Mouse (Mus musculus) limb, embryonic 10.5 days (tissue): Measurements from ENCODE around the gene Spink8. TPM values are rescaled to one million over a fixed set of nuclear protein-coding genes. Genes with fewer than 3 reads are reported as not detected.
"Not testable (repeated sequence)": the region's sequence is repeated elsewhere in the genome, so short reads cannot be mapped to it uniquely, and the experiment has no call there.

ENCODE experiments used
- DNase-seq: peaks from one replicate; pipeline ENCODE4 v3.0.0-alpha.2; 2017; ENCODE audit warnings: low spot score
- H3K27ac ChIP-seq: fragments of 300-500 bp; sonication (generic); 2 replicates; pipeline ENCODE4 v1.5.1; 2016; ENCODE audit warnings: mild to moderate bottlenecking
- H3K27me3 ChIP-seq: fragments of 300-500 bp; sonication (generic); 2 replicates; pipeline ENCODE4 v1.6.1; 2016; ENCODE audit warnings: low read depth, mild to moderate bottlenecking; ENCODE audit not compliant: poor library complexity, severe bottlenecking
- H3K36me3 ChIP-seq: fragments of 300-500 bp; sonication (generic); 2 replicates; pipeline ENCODE4 v1.6.1; 2016; ENCODE audit warnings: mild to moderate bottlenecking, moderate library complexity
- H3K4me1 ChIP-seq: fragments of 300-500 bp; sonication (generic); 2 replicates; pipeline ENCODE4 v1.6.1; 2016
- H3K4me3 ChIP-seq: fragments of 300-500 bp; sonication (generic); 2 replicates; pipeline ENCODE4 v1.5.1; 2016; ENCODE audit warnings: mild to moderate bottlenecking, moderate library complexity
- H3K9me3 ChIP-seq: fragments of 300-500 bp; sonication (generic); replicated peaks from 2 replicates; pipeline ENCODE4 v1.6.1; 2016; ENCODE audit warnings: mild to moderate bottlenecking
- WGBS: fragments of 180-500 bp; shearing (Covaris S2); methylation state at CpG from one replicate; pipeline ENCODE4 v1.1.7; 2016; 5-methylcytosine and 5-hydroxymethylcytosine counted together
- polyA plus RNA-seq: library from polyadenylated mRNA; unstranded; fragments of >200 nt; fragmentation: Nextera tagmentation; extraction: Ambion mirVana; gene quantifications from 2 replicates; pipeline ENCODE4 v1.2.1, GENCODE M21; 2016

Spink8 gene
- not detected in 2 replicates for polyA plus RNA-seq

GRCm38 (mm10) chr9:109811980-109812379 lies at the start of gene Spink8:
Gene Spink8 (plus strand): TSS chr9:109812280.
- WGBS = 78% methylated on average over 1 of the region's 1 CpGs

GRCm38 (mm10) chr9:109766841-109767240 lies 45.2 kb upstream of the Spink8 start:
- WGBS = 81% methylated on average over 1 of the region's 1 CpGs

More at GRCm38 (mm10) chr9:109811980-109812379, at the start of gene Spink8:
- Histone ChIP-seq H3K36me3 (no peaks in the 10 kb centered on the region), H3K4me3 (no peak within 1 kb of the TSS), H3K9me3 (no peaks in the 10 kb centered on the region), H3K4me1 (no peaks in the 10 kb centered on the region), H3K27ac (no peak within 1 kb of the TSS), H3K27me3 (no peaks in the 10 kb centered on the region)
- DNase-seq = no peak

GRCm38 (mm10) chr9:109790570-109790969 lies 21.5 kb upstream of the Spink8 start, which contains the start of gene Fbxw27:
Gene Fbxw27 (minus strand): TSS chr9:109790670.
- not testable (repeated sequence) for H3K4me1 ChIP-seq, H3K4me3 ChIP-seq, DNase-seq, H3K27me3 ChIP-seq, H3K9me3 ChIP-seq, H3K27ac ChIP-seq, H3K36me3 ChIP-seq
- 79% methylated on average over 4 of the region's 4 CpGs for WGBS

More at GRCm38 (mm10) chr9:109766841-109767240, 45.2 kb upstream of the Spink8 start:
- not testable (repeated sequence) for H3K9me3 ChIP-seq, H3K36me3 ChIP-seq, H3K27me3 ChIP-seq, DNase-seq, H3K27ac ChIP-seq, H3K4me1 ChIP-seq, H3K4me3 ChIP-seq

GRCm38 (mm10) chr9:109795221-109795620 lies 16.9 kb upstream of the Spink8 start:
- H3K27me3 ChIP-seq = no peaks in the 10 kb centered on the region
- H3K4me1 ChIP-seq = no peaks in the 10 kb centered on the region
- WGBS = 78% methylated on average over 2 of the region's 2 CpGs
- DNase-seq = no peak
- H3K4me3 ChIP-seq = no peak overlapping the region
- no peak overlapping the region for H3K27ac ChIP-seq
- no peaks in the 10 kb centered on the region for H3K9me3 ChIP-seq
- H3K36me3 ChIP-seq = no peaks in the 10 kb centered on the region

- H3K36me3 ChIP-seq = no peaks in the 10 kb centered on the region
- no peaks in the 10 kb centered on the region for H3K27me3 ChIP-seq
- no peaks in the 10 kb centered on the region for H3K4me1 ChIP-seq
- H3K27ac ChIP-seq = no peak overlapping the region
- no peak for DNase-seq
- no peak overlapping the region for H3K4me3 ChIP-seq
- H3K9me3 ChIP-seq = no peaks in the 10 kb centered on the region
- 74% methylated on average over 2 of the region's 2 CpGs for WGBS
These were observed 16.3 kb upstream of the Spink8 start for GRCm38 (mm10) chr9:109795811-109796210.

GRCm38 (mm10) chr9:109798051-109798450 lies 14.0 kb upstream of the Spink8 start:
- DNase-seq = no peak
- Histone ChIP-seq H3K9me3 (no peaks in the 10 kb centered on the region), H3K36me3 (no peaks in the 10 kb centered on the region), H3K27ac (no peak overlapping the region), H3K27me3 (no peaks in the 10 kb centered on the region), H3K4me1 (no peaks in the 10 kb centered on the region), H3K4me3 (no peak overlapping the region)
- WGBS = 84% methylated on average over 1 of the region's 1 CpGs

GRCm38 (mm10) chr9:109805596-109805995 lies 6.5 kb upstream of the Spink8 start:
- H3K27me3 ChIP-seq, H3K4me1 ChIP-seq, H3K36me3 ChIP-seq, H3K27ac ChIP-seq, H3K9me3 ChIP-seq, H3K4me3 ChIP-seq, DNase-seq: not testable (repeated sequence)
- whole genome bisulfite sequencing = 88% methylated on average over 2 of the region's 2 CpGs

- Histone ChIP-seq H3K4me3 (no peak overlapping the region), H3K27me3 (no peaks in the 10 kb centered on the region), H3K27ac (no peak overlapping the region), H3K9me3 (no peaks in the 10 kb centered on the region), H3K4me1 (no peaks in the 10 kb centered on the region), H3K36me3 (no peaks in the 10 kb centered on the region)
- 55% methylated on average over 1 of the region's 1 CpGs for WGBS
- no peak for DNase-seq
These were observed 5.8 kb upstream of the Spink8 start for GRCm38 (mm10) chr9:109806260-109806659.

GRCm38 (mm10) chr9:109806695-109807293 lies 5.3 kb upstream of the Spink8 start:
- WGBS = 85% methylated on average over 2 of the region's 2 CpGs
- Histone ChIP-seq H3K27me3 (no peaks in the 10 kb centered on the region), H3K36me3 (no peaks in the 10 kb centered on the region), H3K4me1 (no peaks in the 10 kb centered on the region), H3K27ac (no peak overlapping the region), H3K9me3 (no peaks in the 10 kb centered on the region), H3K4me3 (no peak overlapping the region)
- no peak for DNase-seq

- no peaks in the 10 kb centered on the region for H3K4me1 ChIP-seq
- 60% methylated on average over 3 of the region's 3 CpGs for WGBS
- no peaks in the 10 kb centered on the region for H3K36me3 ChIP-seq
- H3K27me3 ChIP-seq = no peaks in the 10 kb centered on the region
- no peak overlapping the region for H3K27ac ChIP-seq
- no peaks in the 10 kb centered on the region for H3K9me3 ChIP-seq
- DNase-seq = no peak
- H3K4me3 ChIP-seq = no peak overlapping the region
These were observed 4.2 kb upstream of the Spink8 start for GRCm38 (mm10) chr9:109807898-109808297.

GRCm38 (mm10) chr9:109813424-109813823 lies 1.3 kb downstream of the Spink8 start:
- WGBS = 71% methylated on average over 7 of the region's 7 CpGs
- H3K27ac ChIP-seq = no peak overlapping the region
- no peaks in the 10 kb centered on the region for H3K4me1 ChIP-seq
- no peaks in the 10 kb centered on the region for H3K27me3 ChIP-seq
- H3K4me3 ChIP-seq = no peak overlapping the region
- no peak for DNase-seq
- H3K9me3 ChIP-seq = no peaks in the 10 kb centered on the region
- no peaks in the 10 kb centered on the region for H3K36me3 ChIP-seq

- Histone ChIP-seq H3K27me3 (no peaks in the 10 kb centered on the region), H3K27ac (no peak overlapping the region), H3K4me1 (no peaks in the 10 kb centered on the region), H3K36me3 (no peaks in the 10 kb centered on the region), H3K4me3 (no peak overlapping the region), H3K9me3 (no peaks in the 10 kb centered on the region)
- DNase-seq = no peak
- WGBS = 52% methylated on average over 6 of the region's 6 CpGs
These were observed 4.3 kb downstream of the Spink8 start for GRCm38 (mm10) chr9:109816341-109816740.

- Histone ChIP-seq H3K27ac (no peak overlapping the region), H3K9me3 (no peaks in the 10 kb centered on the region), H3K36me3 (peaks cover 19% of the 10 kb centered on the region), H3K4me3 (no peak overlapping the region), H3K4me1 (no peaks in the 10 kb centered on the region), H3K27me3 (no peaks in the 10 kb centered on the region)
- WGBS = 64% methylated on average over 4 of the region's 4 CpGs
- no peak for DNase-seq
These were observed 13.7 kb downstream of the Spink8 start for GRCm38 (mm10) chr9:109825739-109826138.

GRCm38 (mm10) chr9:109826181-109826580 lies 14.1 kb downstream of the Spink8 start:
- no peak for DNase-seq
- Histone ChIP-seq H3K36me3 (peaks cover 23% of the 10 kb centered on the region), H3K4me3 (no peak overlapping the region), H3K9me3 (no peaks in the 10 kb centered on the region), H3K27ac (no peak overlapping the region), H3K27me3 (no peaks in the 10 kb centered on the region), H3K4me1 (no peaks in the 10 kb centered on the region)
- 77% methylated on average over 5 of the region's 5 CpGs for WGBS
